Mouse (Mus musculus) heart, embryonic 10.5 days (tissue): ENCODE measurements around the gene 1700019D03Rik. TPM values are rescaled to one million over a fixed set of nuclear protein-coding genes. Genes with fewer than 3 reads are reported as not detected.
A peak's percentile ranks its signal among the peaks of the same experiment; 100 is the strongest.

Experiments
- DNase-seq: peaks from one replicate; pipeline ENCODE4 v3.0.0-alpha.2; 2017; ENCODE audit warnings: low spot score
- H3K27ac ChIP-seq: fragments of 300-500 bp; sonication (generic); 2 replicates; pipeline ENCODE4 v1.5.1; 2016; ENCODE audit warnings: mild to moderate bottlenecking
- H3K27me3 ChIP-seq: fragments of 300-500 bp; sonication (generic); 2 replicates; pipeline ENCODE4 v1.6.1; 2016; ENCODE audit warnings: mild to moderate bottlenecking; ENCODE audit not compliant: poor library complexity, insufficient read depth, severe bottlenecking
- H3K36me3 ChIP-seq: fragments of 300-500 bp; sonication (generic); 2 replicates; pipeline ENCODE4 v1.6.1; 2016; ENCODE audit warnings: mild to moderate bottlenecking, moderate library complexity
- H3K4me1 ChIP-seq: fragments of 300-500 bp; sonication (generic); 2 replicates; pipeline ENCODE4 v1.6.1; 2016; ENCODE audit warnings: mild to moderate bottlenecking
- H3K4me3 ChIP-seq: fragments of 300-500 bp; sonication (generic); 2 replicates; pipeline ENCODE4 v1.5.1; 2016; ENCODE audit warnings: mild to moderate bottlenecking, moderate library complexity
- H3K9me3 ChIP-seq: fragments of 300-500 bp; sonication (generic); 2 replicates; pipeline ENCODE4 v1.6.1; 2016; ENCODE audit warnings: mild to moderate bottlenecking, moderate library complexity
- WGBS: fragments of 180-500 bp; shearing (Covaris S2); methylation state at CpG from one replicate; pipeline ENCODE4 v1.1.7; 2016; 5-methylcytosine and 5-hydroxymethylcytosine counted together
- polyA plus RNA-seq: library from polyadenylated mRNA; unstranded; fragments of >200 nt; fragmentation: Nextera tagmentation; extraction: Ambion mirVana; gene quantifications from 2 replicates; pipeline ENCODE4 v1.2.1, GENCODE M21; 2016

1700019D03Rik gene
- polyA plus RNA-seq, 1 experiment from 2014 or later = 3.7 TPM

DNA sequence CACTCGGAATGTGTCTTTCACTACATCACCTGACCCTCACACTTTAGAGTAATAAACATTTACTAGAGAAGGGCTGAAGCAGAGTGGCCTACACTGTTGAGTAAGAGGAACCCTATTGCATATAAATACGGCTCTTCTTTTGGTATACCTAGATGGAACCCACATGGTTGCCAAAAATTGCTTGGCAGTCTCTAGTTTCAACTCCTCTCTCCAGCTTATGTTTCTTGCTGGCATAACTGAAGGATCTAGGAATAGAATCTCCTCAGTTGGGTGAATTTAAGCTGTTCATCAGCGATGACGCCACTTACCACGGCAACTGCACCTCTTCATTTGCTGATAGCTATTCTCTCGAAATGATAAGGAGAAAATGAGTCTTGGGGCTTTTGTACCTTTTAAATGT, 5.3 kb downstream of the 1700019D03Rik start:
- H3K9me3 ChIP-seq = no peaks in the 10 kb centered on the region
- no peak overlapping the region for H3K27ac ChIP-seq
- no peak for DNase-seq
- H3K4me3 ChIP-seq = no peak overlapping the region
- no peaks in the 10 kb centered on the region for H3K4me1 ChIP-seq
- H3K36me3 ChIP-seq = no peaks in the 10 kb centered on the region
- WGBS = 79% methylated on average over 6 of the region's 6 CpGs
- H3K27me3 ChIP-seq = no peaks in the 10 kb centered on the region

DNA sequence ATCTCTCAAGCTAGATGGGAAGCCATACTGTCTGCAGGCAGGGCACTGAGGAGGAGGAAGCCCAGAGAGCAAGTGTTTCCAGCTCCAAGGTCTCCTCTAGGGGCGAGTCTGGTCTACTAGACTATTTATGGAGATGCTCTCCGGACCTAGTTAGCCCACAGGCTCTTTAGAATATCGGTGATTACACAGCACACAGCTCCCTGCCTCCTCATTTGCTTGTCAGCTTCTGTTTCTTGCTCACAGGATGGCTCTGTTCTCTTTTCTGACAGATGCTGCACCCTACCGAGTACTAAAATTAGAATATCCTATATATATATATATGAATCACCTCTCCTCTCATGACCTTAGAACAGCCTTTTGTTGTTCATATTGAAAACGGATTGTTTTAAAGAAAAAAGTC, 33.3 kb downstream of the 1700019D03Rik start:
- Histone ChIP-seq H3K27me3 (no peaks in the 10 kb centered on the region), H3K9me3 (no peaks in the 10 kb centered on the region), H3K4me3 (no peak overlapping the region), H3K27ac (0 out of 2 replicates have a peak overlapping the region, but pooled peaks have one; percentile 22), H3K4me1 (no peaks in the 10 kb centered on the region), H3K36me3 (no peaks in the 10 kb centered on the region)
- DNase-seq = no peak
- WGBS = 42% methylated on average over 5 of the region's 5 CpGs

DNA sequence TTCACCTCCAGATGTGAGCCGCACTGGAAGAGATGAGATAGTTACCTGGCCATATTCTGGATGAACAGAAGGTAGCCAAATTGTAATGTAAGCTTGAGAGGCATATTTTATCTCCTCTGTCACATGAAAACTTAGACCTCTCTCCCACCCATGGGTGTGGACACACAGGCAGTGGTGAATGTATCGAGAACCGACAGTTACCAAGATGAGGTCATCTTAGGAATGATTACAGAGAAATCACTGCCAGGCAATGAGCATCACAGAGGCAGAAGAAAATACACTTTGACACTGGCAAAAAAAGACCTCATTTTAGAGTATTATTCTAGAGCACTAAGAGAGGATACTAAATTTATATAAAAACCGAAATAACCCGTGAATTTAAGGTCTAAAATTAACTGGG, 46.8 kb downstream of the 1700019D03Rik start:
- WGBS = 64% methylated on average over 5 of the region's 5 CpGs
- no peak for DNase-seq
- H3K9me3 ChIP-seq = no peaks in the 10 kb centered on the region
- no peaks in the 10 kb centered on the region for H3K36me3 ChIP-seq
- no peaks in the 10 kb centered on the region for H3K4me1 ChIP-seq
- no peaks in the 10 kb centered on the region for H3K27me3 ChIP-seq
- H3K27ac ChIP-seq = no peak overlapping the region
- no peak overlapping the region for H3K4me3 ChIP-seq

- WGBS = 80% methylated on average over 2 of the region's 2 CpGs
- DNase-seq = no peak
- no peaks in the 10 kb centered on the region for H3K36me3 ChIP-seq
These were observed 48.0 kb downstream of the 1700019D03Rik start for GRCm38 (mm10) chr1:52971881-52972503.

DNA sequence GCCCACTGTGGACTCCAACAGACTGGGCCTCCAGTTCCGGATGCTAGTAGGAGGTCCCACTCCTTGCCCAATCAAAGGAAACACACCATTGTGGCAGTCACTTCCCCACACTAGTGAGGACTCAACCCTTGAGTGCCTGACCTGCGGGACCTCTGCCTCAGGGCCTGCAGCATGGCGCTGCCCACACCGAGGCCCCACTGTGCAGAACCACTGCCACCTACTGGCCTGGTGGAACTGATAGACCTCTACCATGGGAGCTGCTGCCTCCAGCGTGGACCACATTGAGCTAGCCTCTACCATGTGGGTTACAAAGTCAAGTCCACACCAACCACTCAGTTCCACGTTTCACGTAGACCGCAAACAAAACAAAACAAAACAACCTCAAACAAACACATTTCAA, 55.4 kb downstream of the 1700019D03Rik start:
- Histone ChIP-seq H3K27me3 (no peaks in the 10 kb centered on the region), H3K27ac (no peak overlapping the region), H3K4me3 (no peak overlapping the region), H3K36me3 (no peaks in the 10 kb centered on the region), H3K4me1 (no peaks in the 10 kb centered on the region), H3K9me3 (no peaks in the 10 kb centered on the region)
- WGBS = 70% methylated on average over 8 of the region's 8 CpGs
- DNase-seq = no peak

More at GRCm38 (mm10) chr1:52971881-52972503, 48.0 kb downstream of the 1700019D03Rik start:
- no peaks in the 10 kb centered on the region for H3K27me3 ChIP-seq
- no peak overlapping the region for H3K4me3 ChIP-seq
- H3K27ac ChIP-seq = no peak overlapping the region
- no peaks in the 10 kb centered on the region for H3K4me1 ChIP-seq
- H3K9me3 ChIP-seq = no peaks in the 10 kb centered on the region

DNA sequence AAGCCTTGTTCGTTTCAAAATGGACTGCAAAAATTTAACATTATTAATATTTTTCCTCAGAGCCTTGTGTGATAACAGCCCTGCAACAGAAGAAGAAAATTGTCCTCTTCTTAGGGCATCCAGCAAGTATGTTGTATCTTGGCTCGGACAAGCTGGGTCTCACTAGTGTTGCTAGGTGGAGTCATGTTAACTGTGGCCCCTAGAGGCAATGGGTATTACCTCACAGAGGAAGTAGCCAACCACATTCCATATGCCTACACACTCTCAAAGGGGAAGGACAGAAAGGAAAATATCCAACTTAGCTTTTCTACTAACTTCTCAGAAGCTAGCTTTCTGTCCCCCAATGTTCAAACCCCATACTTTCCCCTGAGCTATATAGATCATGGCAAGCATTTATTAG, 56.9 kb downstream of the 1700019D03Rik start:
- 74% methylated on average over 2 of the region's 2 CpGs for WGBS
- Histone ChIP-seq H3K27me3 (no peaks in the 10 kb centered on the region), H3K4me3 (no peak overlapping the region), H3K4me1 (no peaks in the 10 kb centered on the region), H3K36me3 (no peaks in the 10 kb centered on the region), H3K27ac (no peak overlapping the region), H3K9me3 (no peaks in the 10 kb centered on the region)
- no peak for DNase-seq

DNA sequence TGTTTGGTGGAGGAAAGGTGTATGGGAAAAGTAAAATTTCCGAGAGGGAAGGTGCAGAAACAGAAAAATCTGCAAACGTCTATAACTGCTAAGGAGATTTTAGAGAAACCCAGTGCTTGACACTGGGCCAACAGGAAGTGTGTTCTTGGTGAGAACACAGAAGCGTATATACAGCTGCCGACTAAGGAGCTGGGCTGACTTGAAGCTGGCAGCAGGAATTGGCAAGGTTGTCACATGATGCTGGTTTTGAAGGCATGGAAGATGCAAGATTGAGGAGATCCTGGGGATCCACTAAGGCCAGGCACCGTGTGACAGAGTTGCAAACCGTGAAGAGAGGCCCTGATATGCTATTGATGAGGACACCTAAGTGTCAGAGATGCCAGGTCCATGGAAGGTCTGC, 59.8 kb downstream of the 1700019D03Rik start:
- H3K27ac ChIP-seq = no peak overlapping the region
- DNase-seq = no peak
- H3K4me1 ChIP-seq = no peaks in the 10 kb centered on the region
- no peaks in the 10 kb centered on the region for H3K9me3 ChIP-seq
- H3K27me3 ChIP-seq = no peaks in the 10 kb centered on the region
- no peak overlapping the region for H3K4me3 ChIP-seq
- WGBS = 71% methylated on average over 6 of the region's 6 CpGs
- H3K36me3 ChIP-seq = no peaks in the 10 kb centered on the region

GRCm38 (mm10) chr1:52956746-52957145, 63.2 kb downstream of the 1700019D03Rik start:
- Histone ChIP-seq H3K4me3 (no peak overlapping the region), H3K27me3 (peaks cover 24% of the 10 kb centered on the region; the same call in 1 of the 2 replicates), H3K36me3 (no peaks in the 10 kb centered on the region), H3K27ac (no peak overlapping the region), H3K9me3 (no peaks in the 10 kb centered on the region), H3K4me1 (peaks cover 14% of the 10 kb centered on the region)
- 70% methylated on average over 4 of the region's 4 CpGs for WGBS
- no peak for DNase-seq

GRCm38 (mm10) chr1:52955102-52955501, 64.9 kb downstream of the 1700019D03Rik start:
- 35% methylated on average over 6 of the region's 6 CpGs for WGBS
- DNase-seq = no peak
- no peak overlapping the region for H3K4me3 ChIP-seq

DNA sequence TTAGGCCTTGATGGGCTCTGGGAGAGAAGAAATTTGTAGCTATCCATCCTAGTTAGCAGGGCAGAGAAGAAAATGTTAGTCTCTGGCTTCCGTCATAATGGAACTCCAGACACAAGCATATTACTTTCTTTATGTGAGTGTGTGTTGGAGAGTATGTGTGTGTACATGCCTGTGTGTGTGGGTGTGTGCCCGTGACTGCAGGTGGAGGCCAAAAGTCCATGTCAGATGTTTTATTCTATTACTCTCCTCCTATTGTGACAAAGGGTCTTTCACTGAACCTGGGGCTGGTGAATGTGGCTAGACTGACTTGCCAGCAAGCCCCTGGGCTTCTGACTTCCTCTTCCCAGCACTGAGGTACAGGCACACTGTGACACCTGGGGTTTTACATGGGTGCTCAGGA, 65.5 kb downstream of the 1700019D03Rik start:
- no peak for DNase-seq
- Histone ChIP-seq H3K27me3 (peaks cover 24% of the 10 kb centered on the region; the same call in 1 of the 2 replicates), H3K4me1 (peaks cover 14% of the 10 kb centered on the region), H3K27ac (no peak overlapping the region), H3K36me3 (no peaks in the 10 kb centered on the region), H3K9me3 (no peaks in the 10 kb centered on the region), H3K4me3 (no peak overlapping the region)
- 78% methylated on average over 2 of the region's 2 CpGs for WGBS

More at GRCm38 (mm10) chr1:52955102-52955501, 64.9 kb downstream of the 1700019D03Rik start:
- Histone ChIP-seq H3K4me1 (peaks cover 14% of the 10 kb centered on the region), H3K9me3 (no peaks in the 10 kb centered on the region), H3K27ac (no peak overlapping the region), H3K36me3 (no peaks in the 10 kb centered on the region), H3K27me3 (peaks cover 24% of the 10 kb centered on the region; the same call in 1 of the 2 replicates)

DNA sequence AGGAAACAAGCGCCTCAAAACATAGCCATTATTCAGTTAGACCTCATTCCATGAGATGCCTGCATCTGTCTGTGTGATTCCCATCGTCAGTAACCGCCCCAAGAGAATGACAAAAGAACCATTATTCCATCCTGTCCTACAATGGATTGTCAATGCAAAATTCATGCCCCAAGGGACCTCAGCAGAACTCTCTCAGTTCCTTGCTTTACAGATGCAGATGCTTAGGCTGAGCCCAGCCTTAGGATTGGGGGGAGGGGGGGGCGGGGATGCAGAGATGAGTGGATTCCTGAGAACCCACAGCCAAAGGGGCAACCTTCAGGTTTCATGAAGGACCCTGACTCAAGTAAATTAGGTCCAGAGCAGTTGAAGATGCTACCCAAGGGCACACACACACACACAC, 66.4 kb downstream of the 1700019D03Rik start:
- WGBS = 17% methylated on average over 4 of the region's 4 CpGs

DNA sequence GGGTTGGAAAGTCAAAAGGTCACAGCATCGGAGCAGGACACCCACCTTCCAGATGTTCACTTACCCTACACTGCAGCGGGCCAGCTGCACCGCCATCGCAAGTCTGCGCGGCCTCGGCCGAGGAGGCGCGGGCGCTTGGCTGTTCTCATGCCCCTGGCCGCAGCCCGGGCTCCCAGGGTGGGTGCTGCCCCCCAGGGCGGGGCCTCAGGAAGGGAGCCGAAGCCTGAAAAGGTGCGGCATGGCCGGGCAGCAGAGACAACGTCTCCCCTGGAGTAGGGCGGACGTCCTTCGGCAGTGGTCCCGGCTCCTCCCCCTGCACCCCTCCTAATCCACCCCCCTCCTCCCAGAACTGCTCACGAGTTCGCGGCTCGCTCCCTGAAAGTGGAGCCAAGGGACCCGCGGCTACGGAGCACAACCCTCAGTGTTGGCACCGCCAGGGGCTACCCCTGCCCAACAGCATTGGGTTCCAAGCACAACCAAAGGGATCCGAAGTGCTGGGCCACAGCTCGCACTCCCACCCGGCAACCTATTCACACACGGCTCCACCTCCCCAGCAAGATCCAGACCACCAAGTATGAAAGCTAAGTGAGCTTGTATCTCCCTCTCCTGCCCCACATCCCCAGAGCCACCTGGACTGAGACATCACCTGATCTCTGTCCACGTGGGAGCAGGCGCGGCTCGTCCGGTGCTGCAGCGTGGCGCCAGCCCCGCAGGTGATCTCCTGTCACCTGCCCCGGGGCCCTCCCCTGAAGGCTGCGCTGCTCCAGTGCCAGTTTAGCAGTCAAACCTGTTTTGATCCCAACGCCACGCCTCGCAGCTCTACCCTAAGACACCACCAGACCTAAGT, 67.2 kb downstream of the 1700019D03Rik start:
- H3K4me1 ChIP-seq = peaks cover 14% of the 10 kb centered on the region
- H3K27me3 ChIP-seq = peaks cover 24% of the 10 kb centered on the region; the same call in 1 of the 2 replicates
- H3K27ac ChIP-seq = peak overlapping the region; percentile 80
- no peak for DNase-seq
- under 1% methylated on average over 47 of the region's 47 CpGs for whole genome bisulfite sequencing
- H3K9me3 ChIP-seq = no peaks in the 10 kb centered on the region
- H3K36me3 ChIP-seq = no peaks in the 10 kb centered on the region
- H3K4me3 ChIP-seq = peak overlapping the region; percentile 74

More for the DNA sequence above, 66.4 kb downstream of the 1700019D03Rik start:
- Histone ChIP-seq H3K9me3 (no peaks in the 10 kb centered on the region), H3K36me3 (no peaks in the 10 kb centered on the region), H3K27me3 (peaks cover 24% of the 10 kb centered on the region; the same call in 1 of the 2 replicates), H3K27ac (no peak overlapping the region), H3K4me1 (peaks cover 14% of the 10 kb centered on the region), H3K4me3 (no peak overlapping the region)
- no peak for DNase-seq

DNA sequence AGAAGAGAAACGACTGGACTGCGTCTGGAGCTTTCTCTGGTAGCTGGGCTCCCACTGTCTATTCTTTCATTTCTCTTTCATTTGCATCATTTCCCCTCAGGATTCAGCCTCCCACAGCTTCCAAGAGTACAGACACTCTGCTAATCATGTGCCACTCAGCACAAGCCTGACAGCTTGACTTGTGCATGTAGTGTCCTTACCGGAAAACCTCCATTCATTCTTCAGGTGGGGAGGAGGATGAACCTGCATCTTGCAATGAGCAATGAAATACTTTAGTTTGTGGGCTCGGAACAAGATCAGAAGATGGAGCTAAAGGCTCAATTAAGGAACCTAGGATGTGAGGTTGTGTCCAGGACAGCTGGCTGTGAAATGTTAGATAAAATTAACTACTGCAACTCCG, 67.8 kb downstream of the 1700019D03Rik start:
- Histone ChIP-seq H3K4me1 (peaks cover 14% of the 10 kb centered on the region), H3K36me3 (no peaks in the 10 kb centered on the region), H3K4me3 (peak overlapping the region; percentile 74), H3K27ac (peak overlapping the region; percentile 80; the same call in 1 of the 2 replicates), H3K27me3 (peaks cover 24% of the 10 kb centered on the region; the same call in 1 of the 2 replicates), H3K9me3 (no peaks in the 10 kb centered on the region)
- DNase-seq = no peak
- 10% methylated on average over 5 of the region's 5 CpGs for WGBS
